Mouse (Mus musculus) 3134 (cell line): ENCODE measurements around the gene Dusp1.

ENCODE experiments used
- DNase-seq: peaks from one replicate; pipeline ENCODE4 v3.0.0-alpha.2; 2011; ENCODE audit warnings: low spot score; ENCODE audit not compliant: insufficient read length; ENCODE audit errors: extremely low read depth

The Dusp1 gene

GRCm38 (mm10) chr17:26561651-26562181 lies at the start of gene Dusp1:
TSS of gene Dusp1 (minus strand) at chr17:26562128.
- no peak for DNase-seq

- peak; percentile 68 for DNase-seq
Observed at GRCm38 (mm10) chr17:26611328-26611727, 49.4 kb upstream of the Dusp1 start.

GRCm38 (mm10) chr17:26609820-26610219 lies 47.9 kb upstream of the Dusp1 start:
- no peak for DNase-seq

GRCm38 (mm10) chr17:26608877-26609276 lies 46.9 kb upstream of the Dusp1 start:
- no peak for DNase-seq

- DNase-seq = no peak
Observed at GRCm38 (mm10) chr17:26608348-26608747, 46.4 kb upstream of the Dusp1 start.

- DNase-seq = no peak
Observed at GRCm38 (mm10) chr17:26606516-26606915, 44.6 kb upstream of the Dusp1 start.

GRCm38 (mm10) chr17:26605636-26606035 lies 43.7 kb upstream of the Dusp1 start:
- DNase-seq = peak; percentile 77

- DNase-seq = no peak
Observed at GRCm38 (mm10) chr17:26603311-26603710, 41.4 kb upstream of the Dusp1 start.

- peak; percentile 42 for DNase-seq
Observed at GRCm38 (mm10) chr17:26602371-26602885, 40.5 kb upstream of the Dusp1 start.

GRCm38 (mm10) chr17:26601926-26602325 lies 40.0 kb upstream of the Dusp1 start:
- DNase-seq = no peak

GRCm38 (mm10) chr17:26601514-26601913 lies 39.6 kb upstream of the Dusp1 start:
- no peak for DNase-seq

- peak; percentile 49 for DNase-seq
Observed at GRCm38 (mm10) chr17:26600913-26601447, 39.1 kb upstream of the Dusp1 start.

GRCm38 (mm10) chr17:26598845-26599244 lies 36.9 kb upstream of the Dusp1 start:
- no peak for DNase-seq

GRCm38 (mm10) chr17:26596856-26597481 lies 35.0 kb upstream of the Dusp1 start:
- DNase-seq = no peak

- no peak for DNase-seq
Observed at GRCm38 (mm10) chr17:26596168-26596658, 34.3 kb upstream of the Dusp1 start.

GRCm38 (mm10) chr17:26595448-26596167 lies 33.7 kb upstream of the Dusp1 start:
- DNase-seq = no peak

GRCm38 (mm10) chr17:26594958-26595357 lies 33.0 kb upstream of the Dusp1 start:
- no peak for DNase-seq

- no peak for DNase-seq
Observed at GRCm38 (mm10) chr17:26594171-26594570, 32.2 kb upstream of the Dusp1 start.

GRCm38 (mm10) chr17:26593199-26593598 lies 31.3 kb upstream of the Dusp1 start:
- DNase-seq = no peak

- peak; percentile 77 for DNase-seq
Observed at GRCm38 (mm10) chr17:26592510-26592909, 30.6 kb upstream of the Dusp1 start.

GRCm38 (mm10) chr17:26587961-26588487 lies 26.1 kb upstream of the Dusp1 start:
- no peak for DNase-seq
